Mouse (Mus musculus) layer of hippocampus, postnatal 10 days (tissue): Measurements from ENCODE around the gene Ovol2. TPM values are rescaled to one million over a fixed set of nuclear protein-coding genes. Genes with fewer than 3 reads are reported as not detected.

Source experiments
- DNase-seq, 2 experiments: peaks; one replicate each; pipeline ENCODE4 v3.0.0; 2021; ENCODE audit warnings: low spot score in 2 of 2
- total RNA-seq, 2 experiments: library from RNA; stranded (reverse); gene quantifications; 2 replicates each; pipeline ENCODE4 v1.2.3; 2021

Ovol2 gene
- total RNA-seq, 2 experiments from 2014 or later = 1.5 to 2.1 TPM

- DNase-seq = no peak
These were observed 7.7 kb downstream of the Ovol2 start for GRCm38 (mm10) chr2:144324218-144324617.

GRCm38 (mm10) chr2:144311372-144311771 lies 20.6 kb downstream of the Ovol2 start:
- no peak for DNase-seq

GRCm38 (mm10) chr2:144310273-144310672 lies 21.7 kb downstream of the Ovol2 start:
- no peak for DNase-seq

GRCm38 (mm10) chr2:144308561-144308960 lies 23.4 kb downstream of the Ovol2 start:
- DNase-seq = no peak

GRCm38 (mm10) chr2:144305721-144306294 lies 26.1 kb downstream of the Ovol2 start:
- no peak for DNase-seq

- no peak for DNase-seq
These were observed 30.8 kb downstream of the Ovol2 start for GRCm38 (mm10) chr2:144301101-144301500.

GRCm38 (mm10) chr2:144299749-144300669 lies 31.9 kb downstream of the Ovol2 start:
- DNase-seq = no peak

- no peak for DNase-seq
These were observed 36.7 kb downstream of the Ovol2 start for GRCm38 (mm10) chr2:144295145-144295735.

GRCm38 (mm10) chr2:144291600-144292305 lies 40.2 kb downstream of the Ovol2 start:
- DNase-seq = peak; percentile 28

- no peak for DNase-seq
These were observed 41.6 kb downstream of the Ovol2 start for GRCm38 (mm10) chr2:144290321-144290720.

GRCm38 (mm10) chr2:144281417-144281816 lies 50.5 kb downstream of the Ovol2 start:
- no peak for DNase-seq

GRCm38 (mm10) chr2:144280568-144280967 lies 51.4 kb downstream of the Ovol2 start:
- DNase-seq = no peak

GRCm38 (mm10) chr2:144279742-144280141 lies 52.2 kb downstream of the Ovol2 start:
- no peak for DNase-seq

- DNase-seq = no peak
These were observed 55.1 kb downstream of the Ovol2 start for GRCm38 (mm10) chr2:144276885-144277284.

- no peak for DNase-seq
These were observed 57.2 kb downstream of the Ovol2 start for GRCm38 (mm10) chr2:144274741-144275140.

GRCm38 (mm10) chr2:144272088-144272487 lies 59.9 kb downstream of the Ovol2 start:
- no peak for DNase-seq

GRCm38 (mm10) chr2:144270507-144271420 lies 61.2 kb downstream of the Ovol2 start, which contains the start of the genes Mgme1 and Snx5:
Gene Mgme1, plus strand, starts transcription at chr2:144270663.
Gene Snx5, minus strand, starts transcription at chr2:144270906.
- DNase-seq = peak; percentile 94 to 96

- DNase-seq = no peak
These were observed 62.1 kb downstream of the Ovol2 start for GRCm38 (mm10) chr2:144269679-144270475.

GRCm38 (mm10) chr2:144269306-144269650 lies 62.7 kb downstream of the Ovol2 start:
- no peak for DNase-seq
